Mouse (Mus musculus) brain, adult 2 months (tissue): ENCODE results near the gene Col5a1.
A peak's percentile ranks its signal among the peaks of the same experiment; 100 is the strongest.

Source experiments
- DNase-seq: peaks from one replicate; pipeline ENCODE4 v3.0.0; 2011; ENCODE audit warnings: low read depth, low spot score

Col5a1 gene

DNA sequence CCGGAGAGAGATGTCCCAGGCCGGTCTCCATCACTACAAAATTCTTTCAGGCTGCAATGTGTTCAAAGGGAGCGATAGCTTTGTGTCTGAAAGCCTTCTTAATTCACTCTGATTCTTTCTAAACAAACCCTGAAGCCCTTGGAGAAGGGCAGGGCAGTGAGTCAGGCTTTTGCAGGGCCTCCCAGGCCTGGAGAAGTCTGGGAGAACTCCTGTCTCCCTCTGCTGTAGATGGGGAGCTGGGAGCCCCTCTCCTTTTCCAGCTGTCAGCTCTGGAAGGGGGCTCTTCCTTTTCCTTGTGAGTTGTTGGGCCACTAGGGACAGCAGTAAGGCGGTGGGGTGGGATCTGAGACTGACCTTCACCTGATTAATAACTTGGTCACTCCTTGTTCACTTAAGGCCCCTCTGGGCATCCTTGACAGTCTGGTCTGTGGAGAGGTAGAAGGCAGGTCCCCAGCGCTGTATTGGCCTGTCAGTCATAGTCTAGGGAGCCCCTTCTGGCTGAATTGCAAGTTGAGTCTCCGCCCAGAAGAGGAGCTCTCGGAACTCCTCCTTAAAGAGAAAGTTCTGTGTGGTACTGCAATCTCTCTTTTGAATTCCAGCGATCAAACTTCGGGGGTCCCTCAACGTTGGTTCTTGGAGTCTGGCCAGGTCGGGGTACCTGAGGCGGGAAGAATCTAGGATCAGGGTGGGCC is 623 bp upstream of the Col5a1 start:
- peak; percentile 44 for DNase-seq

DNA sequence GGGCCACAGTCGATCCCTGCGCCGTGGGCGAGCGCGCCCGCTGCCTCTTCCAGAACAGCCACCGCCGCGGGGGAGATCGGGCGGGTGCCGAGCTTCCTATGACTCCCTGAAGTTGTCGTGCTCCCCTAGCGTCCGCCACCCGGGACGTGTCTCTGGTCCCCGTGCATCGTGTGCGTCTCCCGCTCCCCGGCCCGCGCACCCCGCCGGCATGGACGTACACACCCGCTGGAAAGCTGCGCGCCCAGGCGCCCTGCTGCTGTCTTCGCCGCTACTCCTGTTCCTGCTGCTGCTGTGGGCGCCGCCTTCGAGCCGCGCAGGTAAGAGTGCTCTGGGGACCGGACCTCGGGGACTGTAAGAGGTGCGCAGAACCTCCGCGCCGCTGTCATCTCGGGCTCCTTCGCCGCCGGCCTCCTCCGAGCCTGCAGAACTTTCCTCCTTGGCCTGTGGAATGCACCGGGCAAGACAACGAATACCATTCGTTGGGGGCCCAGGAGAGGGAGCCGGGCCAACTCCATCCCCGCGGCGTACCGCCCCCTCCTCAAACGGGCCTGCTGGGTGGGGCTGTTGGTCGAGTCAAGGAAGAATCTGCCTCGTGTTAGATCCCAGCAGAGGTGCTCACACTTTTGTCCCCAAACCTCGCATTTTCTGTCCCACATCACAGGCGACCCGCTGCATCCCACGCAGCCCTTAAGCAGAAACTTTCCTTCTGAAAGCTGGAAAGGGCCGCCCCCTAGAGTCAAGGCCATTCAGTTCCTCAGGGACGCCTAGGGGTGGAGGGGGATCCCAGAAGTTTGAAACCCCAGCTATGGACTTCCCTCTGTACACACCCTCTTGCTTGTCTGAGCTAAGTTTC is 609 bp downstream of the Col5a1 start:
- DNase-seq, result peak; percentile 32

DNA sequence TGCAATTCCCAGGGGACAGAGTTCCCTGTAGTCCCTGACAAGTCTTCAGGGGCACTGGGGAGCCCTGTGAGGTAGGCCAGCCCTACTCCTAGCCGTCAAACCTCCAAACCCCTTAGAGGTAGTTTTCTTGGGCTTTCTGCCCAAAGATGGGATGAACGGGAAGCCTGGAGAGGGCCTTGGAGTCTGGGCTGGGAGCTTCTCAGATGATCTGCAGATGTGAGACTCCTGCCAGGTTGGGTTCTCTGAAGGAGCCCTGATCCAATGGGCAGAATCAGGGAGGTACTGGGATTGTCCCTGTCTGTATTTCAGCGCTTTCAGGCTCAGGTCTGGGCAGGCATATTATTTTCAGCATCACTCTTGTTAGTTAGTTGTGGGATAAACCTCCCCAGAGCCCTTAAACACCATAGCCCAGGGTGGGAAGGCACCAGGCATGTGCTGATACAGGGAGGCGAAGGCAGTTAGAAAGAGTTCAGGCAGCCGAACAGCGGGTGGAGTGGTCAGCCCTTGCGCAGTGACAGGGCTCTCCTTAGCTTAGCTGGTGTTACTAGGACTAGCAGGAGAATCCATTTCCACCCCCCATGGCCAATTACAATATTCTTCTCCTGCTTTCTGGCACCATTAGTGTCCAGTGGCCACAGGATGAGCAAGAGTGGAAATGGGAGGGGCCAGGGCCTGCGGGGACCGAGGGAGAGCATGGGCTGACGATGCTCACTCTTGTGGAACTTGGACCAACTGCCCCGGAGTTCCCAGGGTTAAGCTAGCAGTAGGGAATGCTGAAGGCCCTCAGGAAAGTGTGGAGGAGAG is 1.4 kb downstream of the Col5a1 start:
- DNase-seq, result no peak

DNA sequence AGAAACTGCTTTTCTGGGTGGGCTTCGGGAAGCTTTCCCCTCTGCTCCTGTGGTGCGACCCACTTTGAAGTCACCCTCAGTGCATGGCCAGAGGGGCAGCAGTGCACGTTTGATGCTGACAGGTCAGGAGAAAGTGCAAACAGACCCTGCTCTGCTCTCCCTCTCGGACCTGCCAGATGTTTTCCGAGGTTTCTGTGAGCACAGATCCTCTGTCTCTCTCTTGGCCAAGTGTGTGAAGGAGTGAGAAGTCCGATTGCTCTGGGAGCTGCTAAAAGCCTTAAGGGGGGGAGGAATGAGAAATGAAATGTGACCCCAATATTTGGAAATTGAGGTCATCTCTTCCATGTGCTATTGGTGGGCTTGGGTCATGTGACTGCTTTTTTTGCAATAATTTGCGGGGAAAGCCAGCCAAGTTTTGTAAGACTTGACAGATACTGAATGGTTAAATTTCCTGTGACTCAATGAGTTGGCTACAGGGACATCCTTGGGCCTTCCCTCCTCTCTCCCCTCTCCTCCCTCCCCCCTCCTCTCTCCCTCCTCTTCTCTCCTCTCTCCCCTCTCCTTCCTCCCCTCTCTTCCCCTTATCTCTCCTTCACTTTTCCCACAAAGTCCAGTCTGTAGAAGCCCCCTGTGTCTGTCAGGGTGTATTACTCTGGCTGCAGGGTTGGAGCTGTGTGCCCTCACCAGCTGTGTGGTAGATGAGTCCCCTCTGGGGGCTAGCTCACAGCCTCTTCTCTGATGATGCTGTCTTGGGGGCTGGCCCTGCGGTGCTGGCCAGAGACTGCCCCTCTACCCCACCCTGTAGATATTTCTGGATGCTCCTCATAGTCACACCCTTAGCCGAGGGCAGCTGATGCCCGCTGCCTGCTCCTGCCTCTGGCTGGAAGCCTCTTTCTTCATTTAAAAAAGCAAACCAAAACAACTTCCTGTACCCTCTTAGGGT is 2.6 kb downstream of the Col5a1 start:
- DNase-seq, result peak; percentile 24

DNA sequence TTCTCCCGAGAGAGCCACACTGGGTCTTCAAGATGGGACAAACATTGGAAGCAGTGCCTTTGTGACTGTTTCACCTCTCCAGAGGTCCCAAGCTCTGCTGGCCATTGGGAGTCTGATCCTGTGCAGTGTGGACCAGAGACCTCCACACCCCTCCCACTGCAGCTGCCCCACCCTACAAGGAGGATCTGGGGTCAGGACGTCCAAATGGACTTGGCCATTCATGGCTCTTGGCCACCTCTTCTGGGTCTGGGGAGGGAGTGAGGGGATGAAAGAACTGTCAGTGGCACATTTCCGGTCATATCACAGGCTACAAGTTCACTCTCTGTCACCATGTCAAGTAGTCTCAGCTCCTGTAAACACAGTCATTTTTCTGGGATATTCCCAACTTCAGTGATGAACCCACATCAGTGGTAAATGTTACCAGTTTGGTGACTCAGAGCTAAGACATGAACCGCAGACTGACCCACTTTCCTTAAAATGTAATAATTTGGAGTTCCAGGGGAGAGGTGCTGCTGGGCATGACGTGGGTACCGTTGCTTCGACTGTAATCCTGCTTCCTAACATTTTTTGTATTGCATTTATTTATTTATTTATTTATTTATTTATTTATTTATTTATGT is 5.8 kb downstream of the Col5a1 start:
- DNase-seq, result peak; percentile 14

DNA sequence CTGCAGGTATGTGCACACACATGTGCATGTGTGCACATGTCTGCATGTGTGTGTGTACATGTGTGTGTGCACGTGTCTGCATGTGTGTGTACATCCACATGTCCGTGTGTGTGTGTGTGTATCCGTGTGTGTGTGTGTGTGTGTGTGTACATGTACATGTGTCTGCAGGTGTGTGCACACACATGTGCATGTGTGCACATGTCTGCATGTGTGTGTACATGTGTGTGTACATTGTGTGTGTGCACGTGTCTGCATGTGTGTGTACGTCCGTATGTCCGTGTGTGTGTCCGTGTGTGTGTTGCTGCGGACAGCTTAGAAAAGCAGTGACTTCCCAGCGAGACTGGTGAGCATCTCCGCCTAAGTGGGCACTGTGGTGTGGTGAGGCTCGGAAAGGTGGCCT is 6.8 kb downstream of the Col5a1 start:
- no peak for DNase-seq

DNA sequence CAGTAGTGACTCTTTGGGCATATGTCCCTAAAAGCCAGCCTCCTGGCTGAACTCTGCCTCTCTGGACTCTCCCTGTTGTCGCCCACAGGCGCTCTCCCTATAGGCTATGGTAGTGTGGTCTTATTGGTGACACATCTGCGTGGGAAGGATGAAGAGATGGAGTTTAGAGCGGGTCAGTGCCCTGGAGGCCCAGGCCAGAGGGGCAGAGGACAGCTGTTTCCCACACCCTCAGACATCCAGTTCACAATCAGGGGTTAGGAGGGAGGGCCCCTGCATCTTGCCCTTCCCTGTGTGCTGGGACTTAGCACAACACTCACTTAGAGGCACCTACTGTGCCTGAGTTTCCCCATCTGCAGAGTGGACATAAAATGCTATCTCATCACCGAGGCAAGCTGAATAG is 8.8 kb downstream of the Col5a1 start:
- DNase-seq, result no peak

DNA sequence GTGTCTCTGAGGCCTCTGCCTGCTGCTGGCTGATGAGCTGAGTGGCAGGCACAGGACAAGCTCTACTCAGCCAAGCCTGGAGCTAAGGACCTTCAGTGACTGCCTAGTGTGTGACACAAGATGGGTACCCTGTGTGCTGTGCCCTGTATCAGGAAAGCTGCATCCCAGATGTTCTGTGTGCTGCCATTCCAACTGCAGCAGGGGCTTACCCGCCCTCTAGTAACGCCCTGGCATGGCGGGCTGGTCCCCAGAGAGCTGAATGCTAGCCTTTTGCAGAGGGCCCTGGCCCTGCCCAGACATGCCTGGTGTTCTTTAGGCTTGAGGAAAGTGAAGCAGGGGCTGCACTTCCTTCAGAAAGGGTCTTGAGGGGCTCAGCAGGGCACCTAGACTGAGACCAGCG is 9.4 kb downstream of the Col5a1 start:
- no peak for DNase-seq

DNA sequence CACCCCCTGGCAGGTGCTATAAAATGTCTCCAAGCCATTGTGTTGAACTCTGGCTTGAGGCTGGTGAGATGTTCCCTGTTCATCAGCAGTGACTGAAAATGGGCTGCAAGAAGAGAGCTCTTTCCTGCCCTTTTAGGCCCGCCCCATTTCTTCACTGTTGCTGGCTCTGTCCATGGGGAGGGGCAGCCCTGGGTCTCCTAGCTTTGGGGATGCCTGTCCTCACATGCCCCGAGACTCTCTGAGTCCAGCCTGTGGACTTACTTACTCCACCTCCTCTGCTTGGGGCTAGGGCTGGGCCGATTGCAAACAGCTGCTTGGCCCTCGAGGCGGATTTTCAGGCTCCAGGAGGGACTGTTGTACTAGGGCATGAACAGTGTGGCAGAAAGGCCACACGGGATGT is 10.9 kb downstream of the Col5a1 start:
- DNase-seq, result no peak

DNA sequence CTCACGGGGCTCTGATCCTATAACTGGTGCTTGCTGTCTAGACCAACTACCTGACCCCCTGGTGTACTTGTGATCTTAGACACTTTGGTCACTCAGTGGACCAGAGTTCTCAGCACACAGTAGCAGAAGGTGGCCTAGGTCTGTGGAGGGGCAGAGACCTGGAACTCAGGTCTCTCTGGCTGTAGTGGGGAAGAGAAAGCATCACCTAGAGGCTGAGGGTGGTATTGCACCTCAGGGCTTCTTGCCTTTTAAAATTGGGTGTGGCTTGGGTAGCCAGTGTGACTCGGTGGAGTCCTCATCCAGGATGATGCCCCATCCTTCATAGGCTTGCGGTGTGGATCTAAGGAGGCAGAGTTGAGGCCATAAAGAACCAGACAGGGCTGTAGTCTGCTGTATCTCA is 13.7 kb downstream of the Col5a1 start:
- DNase-seq, result peak; percentile 49

DNA sequence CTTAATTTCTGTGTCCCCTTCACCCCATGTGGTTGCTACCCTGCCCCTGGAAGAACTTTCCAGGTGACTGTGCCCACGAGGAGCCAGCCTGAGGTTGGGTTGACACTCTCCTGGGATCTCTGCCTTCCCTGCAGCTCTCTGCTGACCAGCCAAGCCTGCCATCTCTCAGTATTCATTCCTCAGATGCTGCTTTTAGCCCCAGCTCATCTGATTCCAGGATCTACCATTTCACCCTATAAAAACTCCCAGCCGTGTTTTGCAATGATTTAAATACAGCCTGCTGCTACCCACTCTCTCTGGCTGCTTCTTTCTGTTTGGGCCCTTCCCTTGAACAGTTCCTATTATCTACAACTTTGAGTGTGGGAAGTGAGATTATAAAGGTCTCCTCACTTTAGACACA is 14.9 kb downstream of the Col5a1 start:
- peak; percentile 64 for DNase-seq

DNA sequence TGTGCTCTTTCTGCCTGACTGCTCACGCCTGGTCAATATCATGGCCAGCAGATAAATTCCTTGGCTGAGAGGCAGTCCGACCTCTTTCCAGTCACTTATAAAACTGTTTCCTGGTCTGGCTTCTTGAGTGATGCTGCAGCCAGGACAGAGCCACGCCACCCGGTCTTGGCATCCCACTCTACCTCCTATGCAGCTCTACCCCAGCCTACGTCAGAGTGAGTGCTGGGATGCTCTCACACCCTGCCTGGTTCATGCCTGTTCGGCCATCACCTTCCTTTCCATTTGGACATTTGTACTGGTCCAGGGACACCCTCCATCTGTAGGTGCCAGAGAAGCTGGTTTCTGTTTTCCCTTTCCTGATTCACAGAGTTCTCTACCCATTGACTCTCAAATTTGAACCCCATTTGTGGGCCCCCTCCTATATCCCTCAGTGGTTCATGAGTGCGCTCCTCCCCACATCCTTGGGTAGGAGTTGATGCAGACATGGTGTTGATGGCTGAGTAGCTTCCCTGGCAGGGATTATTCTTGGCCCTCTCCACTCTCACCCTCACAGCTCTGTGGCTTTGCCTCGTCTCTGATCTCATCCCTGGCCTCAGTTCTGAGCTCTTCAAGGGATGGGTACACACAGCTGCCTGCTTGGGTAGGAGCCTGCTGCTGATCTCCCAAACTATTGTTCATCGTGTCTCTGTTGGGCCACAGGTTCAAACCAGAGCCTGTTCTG is 15.5 kb downstream of the Col5a1 start:
- DNase-seq, result peak; percentile 73

DNA sequence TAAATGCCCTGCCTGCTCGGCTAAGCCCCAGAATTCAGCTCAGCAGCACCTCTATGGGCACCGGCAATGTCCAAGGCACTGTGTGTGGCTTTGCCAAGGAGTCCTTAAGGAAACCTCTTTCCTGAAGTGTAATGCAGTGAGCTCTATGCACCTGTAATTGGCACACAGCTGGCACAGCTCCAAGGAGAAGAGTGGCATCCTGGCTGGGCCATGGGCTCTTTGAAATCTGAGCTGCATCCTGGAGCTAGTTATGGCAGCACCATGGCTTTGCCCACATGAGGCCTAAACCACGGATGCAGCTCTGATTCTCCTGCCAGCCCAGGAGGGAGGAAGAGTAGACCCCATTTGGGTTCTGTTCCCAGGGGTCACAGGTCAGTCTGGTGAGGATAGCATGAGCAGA is 16.1 kb downstream of the Col5a1 start:
- DNase-seq, result no peak

DNA sequence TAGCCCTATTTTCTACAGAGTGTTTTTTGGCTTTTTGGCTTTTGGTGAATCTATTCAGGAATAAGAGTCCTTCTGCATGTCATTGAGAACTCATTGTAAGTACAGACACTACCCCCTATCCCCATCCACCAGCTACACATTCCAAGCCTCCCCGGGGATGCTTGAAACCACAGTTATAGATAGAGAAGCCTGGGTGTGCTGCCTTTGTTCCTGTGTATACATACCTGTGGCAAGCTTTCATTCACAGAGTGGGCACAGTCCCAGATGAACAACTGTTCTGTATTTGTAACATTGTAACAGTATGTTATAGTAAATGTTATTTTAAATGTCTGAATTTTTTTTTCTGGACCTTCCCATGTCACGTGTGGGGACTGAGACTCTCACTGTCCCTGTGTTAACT is 19.2 kb downstream of the Col5a1 start:
- no peak for DNase-seq

DNA sequence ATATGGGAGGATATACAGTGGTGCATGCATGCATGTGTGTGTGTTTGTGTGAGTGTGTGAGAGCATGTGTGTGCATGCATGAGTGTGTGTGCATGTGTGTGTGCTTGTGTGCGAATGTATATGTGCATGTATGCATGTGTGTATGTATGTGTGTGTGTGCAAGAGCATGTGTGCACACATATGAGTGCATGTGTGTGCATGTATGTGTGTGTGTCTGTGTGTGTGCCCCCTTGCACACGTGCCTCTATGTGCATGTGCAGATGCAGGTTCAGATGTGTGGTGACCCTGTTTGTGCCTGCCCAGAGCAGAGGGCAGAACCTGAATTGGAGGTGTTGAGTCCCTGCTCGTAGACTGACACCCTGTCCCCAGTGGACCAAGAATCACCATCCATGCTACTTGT is 24.3 kb downstream of the Col5a1 start:
- no peak for DNase-seq

DNA sequence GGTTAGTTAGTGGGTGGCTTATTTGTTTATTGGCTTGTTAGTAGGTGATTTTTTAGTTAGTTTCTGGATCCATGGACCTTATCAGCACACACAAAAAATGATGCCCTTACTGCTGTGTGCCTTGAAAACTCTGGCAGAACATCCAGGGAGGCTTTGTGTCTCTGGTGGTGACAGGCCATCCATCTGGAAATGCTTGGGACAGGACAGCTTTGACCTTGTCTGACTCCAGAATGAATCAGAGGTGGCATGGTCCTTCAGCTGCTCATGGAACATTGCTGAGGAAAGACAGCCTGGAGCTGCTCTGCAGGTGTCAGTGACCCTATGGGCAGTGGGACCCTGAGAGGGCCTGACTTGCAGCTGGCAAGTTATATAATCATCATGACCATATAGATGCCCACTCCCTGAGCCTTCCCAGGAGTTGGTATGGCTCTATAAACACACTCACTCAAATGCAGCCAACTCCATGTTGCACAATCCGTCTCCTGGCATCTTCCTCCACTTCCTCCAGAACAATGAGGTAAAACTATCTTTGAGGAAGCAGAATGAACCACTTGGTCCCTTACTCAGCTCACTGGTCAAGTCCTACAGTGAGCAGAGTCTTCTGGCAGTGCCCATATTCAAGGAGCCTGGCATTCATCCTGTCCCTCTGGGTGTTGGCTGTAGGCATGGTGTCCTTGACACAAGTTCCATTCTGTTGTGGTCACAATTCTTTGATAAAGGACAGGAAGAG is 26.5 kb downstream of the Col5a1 start:
- DNase-seq, result no peak

DNA sequence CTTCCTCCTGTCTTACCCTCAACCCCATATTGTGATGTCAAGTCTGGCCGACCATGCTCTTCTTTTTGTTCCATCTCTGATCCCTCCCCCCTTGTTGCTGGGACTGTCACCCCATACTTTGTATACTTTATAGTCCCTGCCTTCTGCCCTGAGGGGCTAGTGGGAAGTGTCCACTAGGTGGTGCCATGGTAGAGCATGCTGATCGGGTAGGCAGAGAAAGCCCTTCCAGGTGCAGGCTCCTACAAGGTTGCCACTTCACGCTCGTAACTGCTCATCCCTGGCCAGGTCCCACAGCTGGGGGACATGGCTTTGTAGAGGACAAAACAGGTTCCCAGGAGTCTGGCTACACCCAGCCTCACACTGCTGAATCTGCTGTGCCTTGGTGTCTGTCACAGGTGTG is 29.5 kb downstream of the Col5a1 start:
- DNase-seq, result peak; percentile 44

DNA sequence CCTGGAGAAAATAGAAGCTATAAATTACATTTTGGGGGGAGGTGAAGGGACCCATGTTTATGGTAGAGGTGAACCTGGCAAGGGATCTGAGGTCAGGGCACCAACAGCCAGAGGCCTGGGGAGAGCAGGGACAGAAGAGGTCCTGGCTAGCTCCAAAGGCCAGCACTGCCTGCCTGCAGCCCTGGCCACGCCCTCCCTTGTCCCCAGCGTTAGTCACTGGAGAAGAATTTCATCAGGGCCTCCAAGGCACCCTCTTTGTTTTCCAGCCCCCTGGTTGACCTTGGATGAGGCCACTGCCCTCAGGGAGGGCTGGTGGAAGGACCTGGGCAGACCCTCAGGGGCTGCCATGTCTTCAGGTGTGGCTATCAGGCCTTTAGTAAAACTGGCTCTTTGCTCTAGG is 30.1 kb downstream of the Col5a1 start:
- no peak for DNase-seq

DNA sequence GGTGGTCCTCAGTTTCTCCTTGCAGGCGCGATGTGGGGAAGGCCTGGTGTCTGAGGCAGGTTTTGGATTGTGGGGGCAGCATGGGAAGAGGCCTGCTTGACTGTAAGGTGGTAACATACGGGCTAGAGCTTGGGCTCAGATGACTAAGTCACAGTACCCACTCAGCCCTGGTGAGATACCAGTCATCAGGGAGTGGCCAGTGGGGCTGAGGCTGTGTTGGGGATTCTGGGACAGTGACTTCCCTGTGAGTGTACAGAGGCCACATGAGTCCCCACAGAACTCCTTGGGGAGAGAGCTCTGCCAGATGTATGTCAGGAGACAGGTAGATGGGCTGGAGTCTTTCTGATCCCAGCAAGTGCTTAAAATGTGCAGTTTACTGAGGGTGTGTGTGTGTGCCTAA is 31.0 kb downstream of the Col5a1 start:
- DNase-seq, result peak; percentile 26
